ENCODE assay signal across 8 mouse cellular contexts in the genomic region with DNA sequence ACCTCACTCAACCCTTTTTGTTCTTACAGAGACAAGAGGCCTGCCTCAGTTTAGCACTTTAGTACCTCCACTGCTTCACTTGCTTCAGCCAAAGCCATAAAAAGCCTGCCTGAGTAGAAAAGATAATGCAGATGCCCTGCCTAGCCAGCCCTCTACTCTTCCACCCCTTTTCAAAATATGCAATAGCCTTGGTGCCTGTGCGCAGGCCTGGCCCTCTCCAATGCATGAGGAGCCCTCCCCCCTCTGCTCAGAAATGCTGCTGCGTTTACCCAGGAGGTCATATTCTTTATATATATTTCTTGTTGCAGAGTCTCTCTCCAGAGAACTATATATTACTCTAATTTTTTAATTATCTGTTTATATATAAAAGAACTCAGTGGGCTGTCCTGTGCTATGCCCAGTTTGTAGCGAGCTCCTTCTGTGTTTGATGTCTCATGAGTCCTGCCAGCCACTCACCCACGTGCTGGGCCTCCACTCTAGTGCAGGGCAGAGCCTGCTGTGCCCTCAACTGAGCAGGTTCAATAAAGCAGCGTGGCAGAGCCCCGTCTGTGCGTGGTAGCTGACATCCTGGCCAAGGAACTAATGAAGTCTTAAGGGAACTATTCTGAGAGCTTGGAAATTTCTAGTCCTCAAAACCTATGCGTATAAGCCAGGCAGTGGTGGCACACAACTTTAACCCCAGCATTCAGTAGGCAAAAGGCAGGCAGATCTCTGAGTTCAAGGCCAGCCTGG. TPM values are rescaled to one million over a fixed set of nuclear protein-coding genes. Genes with fewer than 3 reads are reported as not detected.
DNase-seq lines count a peak whose midpoint lies in the region; ATAC-seq and TF ChIP-seq lines count a peak whose summit lies in the region.

No protein-coding gene starts in this region.

- H3K9me3 ChIP-seq in forebrain, embryonic 16.5 days (ENCODE audit: control insufficient read depth, low read length): no peaks in the 10 kb centered on the region
- H3K9me3 ChIP-seq in liver, postnatal 0 days (ENCODE audit: low read length): no peaks in the 10 kb centered on the region

- peak; percentile 63; the same call in 1 of the 2 replicates for TF ChIP-seq EP300 in liver, postnatal 0 days (IDR thresholded peaks at IDR 0.05; ENCODE audit: low read depth)

- peak; percentile 92 for DNase-seq in heart, adult 11 months
- no peak for DNase-seq in heart, adult 9 months (ENCODE audit: low spot score in 2 of 2)
- DNase-seq in liver, postnatal 0 days: no peak
- DNase-seq in retina, embryonic 14.5 days (ENCODE audit: low spot score): no peak
- no peak for DNase-seq in layer of hippocampus, adult 11-12 months (ENCODE audit: low spot score)
- no peak for DNase-seq in adrenal gland, postnatal 25 days

- WGBS in bone marrow, adult 2 months: 67% methylated on average over 8 of the region's 8 CpGs
- WGBS in forebrain, embryonic 16.5 days: 47% methylated on average over 8 of the region's 8 CpGs
- 46% methylated on average over 8 of the region's 8 CpGs for WGBS in liver, postnatal 0 days (ENCODE audit: insufficient replicate concordance)

- H3K4me1 ChIP-seq in bone marrow, adult 2 months (ENCODE audit: control insufficient read depth, insufficient read depth, low read length): no peaks in the 10 kb centered on the region; the same call in 1 of the 2 replicates
- H3K4me1 ChIP-seq in forebrain, embryonic 16.5 days (replicated peaks; ENCODE audit: control insufficient read depth, insufficient read depth, low read length): peaks cover 16% of the 10 kb centered on the region
- H3K4me1 ChIP-seq in liver, postnatal 0 days (ENCODE audit: insufficient read depth): peaks cover 23% of the 10 kb centered on the region

- peak; percentile 37; the same call in 1 of the 2 replicates for ATAC-seq in forebrain, embryonic 16.5 days
- ATAC-seq in liver, postnatal 0 days: peak; percentile 81

- H3K4me2 ChIP-seq in forebrain, embryonic 16.5 days (ENCODE audit: low read length): no peak overlapping the region
- peak overlapping the region; percentile 44 for H3K4me2 ChIP-seq in liver, postnatal 0 days (ENCODE audit: low read depth, low read length)

- no peaks in the 10 kb centered on the region for H3K36me3 ChIP-seq in forebrain, embryonic 16.5 days (ENCODE audit: control insufficient read depth, insufficient read depth)
- H3K36me3 ChIP-seq in liver, postnatal 0 days (replicated peaks; ENCODE audit: insufficient read depth, low read length): peaks cover 14% of the 10 kb centered on the region

- no peak overlapping the region for H3K9ac ChIP-seq in forebrain, embryonic 16.5 days (replicated peaks; ENCODE audit: low read depth, low read length)
- H3K9ac ChIP-seq in liver, postnatal 0 days (replicated peaks): peak overlapping the region; percentile 34; the same call in 1 of the 2 replicates

- peak overlapping the region; percentile 79 for H3K27ac ChIP-seq in bone marrow, adult 2 months (ENCODE audit: control insufficient read depth, insufficient read depth, low read depth, low read length, poor library complexity)
- H3K27ac ChIP-seq in forebrain, embryonic 16.5 days (ENCODE audit: low read length): peak overlapping the region; percentile 56; the same call in 1 of the 2 replicates
- peak overlapping the region; percentile 86 for H3K27ac ChIP-seq in liver, postnatal 0 days (ENCODE audit: low read depth)

- H3K4me3 ChIP-seq in bone marrow, adult 2 months (replicated peaks; ENCODE audit: control insufficient read depth, low read depth, low read length): no peak overlapping the region
- no peak overlapping the region for H3K4me3 ChIP-seq in forebrain, embryonic 16.5 days (replicated peaks; ENCODE audit: low read length)
- no peak overlapping the region for H3K4me3 ChIP-seq in liver, postnatal 0 days (ENCODE audit: low read depth, low read length)

- H3K27me3 ChIP-seq in forebrain, embryonic 16.5 days (replicated peaks; ENCODE audit: control insufficient read depth, insufficient read depth, low read length): no peaks in the 10 kb centered on the region
- no peaks in the 10 kb centered on the region for H3K27me3 ChIP-seq in liver, postnatal 0 days (ENCODE audit: insufficient read depth, low read length)

- TF ChIP-seq CTCF in bone marrow, adult 2 months (IDR thresholded peaks at IDR 0.05; ENCODE audit: control insufficient read depth, insufficient read depth, low read length): no peak
- no peak for TF ChIP-seq CTCF in liver, postnatal 0 days (IDR thresholded peaks at IDR 0.05; ENCODE audit: low read depth)

- no peak for TF ChIP-seq POLR2A in bone marrow, adult 2 months (IDR thresholded peaks at IDR 0.05; ENCODE audit: borderline replicate concordance, control insufficient read depth, low read depth, low read length)

RNA-seq across cellular contexts. Expression of a gene that starts 15.1 kb away (rescaled TPM):
- polyA plus RNA-seq in bone marrow, adult 2 months (2011; ENCODE audit: insufficient read depth, insufficient read length, low replicate concordance, missing spikeins): not detected in 2 replicates
- polyA plus RNA-seq in forebrain, embryonic 16.5 days (2015; fragmentation: Nextera tagmentation; extraction: Ambion mirVana): 0.14 TPM in 1 of 2 replicates, not detected in the other
- 0.09 TPM in 2 replicates for polyA plus RNA-seq in liver, postnatal 0 days (2015; fragmentation: Nextera tagmentation; extraction: Ambion mirVana)
- 0.18 TPM in 1 of 2 replicates, not detected in the other for total RNA-seq in adrenal gland, postnatal 25 days (2021)

RNA-seq across cellular contexts. Expression of a gene that starts 19.2 kb away (rescaled TPM):
- polyA plus RNA-seq in bone marrow, adult 2 months (2011; ENCODE audit: insufficient read depth, insufficient read length, low replicate concordance, missing spikeins): 2.0 and 2.1 TPM in 2 replicates
- 4.8 and 5.8 TPM in 2 replicates for polyA plus RNA-seq in forebrain, embryonic 16.5 days (2015; fragmentation: Nextera tagmentation; extraction: Ambion mirVana)
- 1.6 and 3.4 TPM in 2 replicates for polyA plus RNA-seq in liver, postnatal 0 days (2015; fragmentation: Nextera tagmentation; extraction: Ambion mirVana)
- total RNA-seq in adrenal gland, postnatal 25 days (2021): 31.1 and 36.4 TPM in 2 replicates

RNA-seq across cellular contexts. Expression of a gene that starts 20.0 kb away (rescaled TPM):
- polyA plus RNA-seq in bone marrow, adult 2 months (2011; ENCODE audit: insufficient read depth, insufficient read length, low replicate concordance, missing spikeins): 0.54 and 1.5 TPM in 2 replicates
- 0.77 and 1.5 TPM in 2 replicates for polyA plus RNA-seq in forebrain, embryonic 16.5 days (2015; fragmentation: Nextera tagmentation; extraction: Ambion mirVana)
- polyA plus RNA-seq in liver, postnatal 0 days (2015; fragmentation: Nextera tagmentation; extraction: Ambion mirVana): 1.4 and 1.5 TPM in 2 replicates
- 6.6 and 9.1 TPM in 2 replicates for total RNA-seq in adrenal gland, postnatal 25 days (2021)

RNA-seq across cellular contexts. Expression of a gene that starts 34.6 kb away (rescaled TPM):
- 3.4 TPM in 1 of 2 replicates, not detected in the other for polyA plus RNA-seq in bone marrow, adult 2 months (2011; ENCODE audit: insufficient read depth, insufficient read length, low replicate concordance, missing spikeins)
- 36.2 and 43.0 TPM in 2 replicates for polyA plus RNA-seq in forebrain, embryonic 16.5 days (2015; fragmentation: Nextera tagmentation; extraction: Ambion mirVana)
- polyA plus RNA-seq in liver, postnatal 0 days (2015; fragmentation: Nextera tagmentation; extraction: Ambion mirVana): 0.12 and 0.22 TPM in 2 replicates
- 5.7 and 6.4 TPM in 2 replicates for total RNA-seq in adrenal gland, postnatal 25 days (2021)

RNA-seq across cellular contexts. Expression of a gene that starts 35.9 kb away (rescaled TPM):
- polyA plus RNA-seq in bone marrow, adult 2 months (2011; ENCODE audit: insufficient read depth, insufficient read length, low replicate concordance, missing spikeins): 21.2 and 35.8 TPM in 2 replicates
- 24.8 and 27.0 TPM in 2 replicates for polyA plus RNA-seq in forebrain, embryonic 16.5 days (2015; fragmentation: Nextera tagmentation; extraction: Ambion mirVana)
- 4.2 and 5.0 TPM in 2 replicates for polyA plus RNA-seq in liver, postnatal 0 days (2015; fragmentation: Nextera tagmentation; extraction: Ambion mirVana)
- 37.3 and 49.6 TPM in 2 replicates for total RNA-seq in adrenal gland, postnatal 25 days (2021)
